Mouse (Mus musculus): ENCODE measurements at regions not wholly inside any gene's neighbourhood (a gene's known extent, or its start where the extent isn't known, plus 50 kb on each side); places are given as distances from the start of the nearest gene placed in this dataset.

DNA sequence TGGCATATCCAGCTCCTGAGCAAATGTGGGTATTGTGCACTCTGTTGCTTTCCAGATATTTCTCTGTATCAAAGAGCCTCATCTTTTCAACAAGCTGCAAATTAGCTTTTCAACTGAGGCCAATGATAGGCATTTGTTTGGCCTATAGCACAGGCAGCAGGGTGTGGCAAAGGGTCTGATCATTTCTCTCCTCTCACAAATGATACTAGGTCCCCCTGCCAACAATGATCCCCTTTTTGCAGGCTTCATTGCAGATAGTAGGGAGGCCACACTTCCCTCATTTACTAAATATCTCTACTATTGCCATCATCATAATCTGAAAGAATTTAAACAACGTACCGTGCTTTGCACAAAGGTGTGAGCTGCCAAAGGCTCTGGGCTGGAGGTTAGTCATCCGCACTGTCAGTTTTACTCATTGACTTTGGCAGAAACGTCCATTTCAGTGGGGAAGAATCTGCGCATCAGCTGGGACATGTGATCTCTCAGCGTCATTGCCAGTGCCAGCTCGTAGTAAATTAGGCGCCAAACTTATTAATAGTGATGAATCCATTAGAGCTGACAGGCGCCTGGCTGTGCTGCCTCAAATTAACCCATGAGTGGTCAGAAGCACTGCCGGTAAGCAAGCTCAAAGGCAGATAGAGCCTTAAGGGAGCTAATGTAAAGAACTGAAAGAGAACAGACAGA, 147.4 kb upstream of the Foxq1 start:
- TF ChIP-seq CTCF (IDR thresholded peaks at IDR 0.05; ENCODE audit: borderline replicate concordance, insufficient read depth, low read length) (no peak), POLR2A (IDR thresholded peaks at IDR 0.05; ENCODE audit: low read depth, low read length) (no peak)
